Mouse (Mus musculus): ENCODE results near the gene Atg2a.

DNA sequence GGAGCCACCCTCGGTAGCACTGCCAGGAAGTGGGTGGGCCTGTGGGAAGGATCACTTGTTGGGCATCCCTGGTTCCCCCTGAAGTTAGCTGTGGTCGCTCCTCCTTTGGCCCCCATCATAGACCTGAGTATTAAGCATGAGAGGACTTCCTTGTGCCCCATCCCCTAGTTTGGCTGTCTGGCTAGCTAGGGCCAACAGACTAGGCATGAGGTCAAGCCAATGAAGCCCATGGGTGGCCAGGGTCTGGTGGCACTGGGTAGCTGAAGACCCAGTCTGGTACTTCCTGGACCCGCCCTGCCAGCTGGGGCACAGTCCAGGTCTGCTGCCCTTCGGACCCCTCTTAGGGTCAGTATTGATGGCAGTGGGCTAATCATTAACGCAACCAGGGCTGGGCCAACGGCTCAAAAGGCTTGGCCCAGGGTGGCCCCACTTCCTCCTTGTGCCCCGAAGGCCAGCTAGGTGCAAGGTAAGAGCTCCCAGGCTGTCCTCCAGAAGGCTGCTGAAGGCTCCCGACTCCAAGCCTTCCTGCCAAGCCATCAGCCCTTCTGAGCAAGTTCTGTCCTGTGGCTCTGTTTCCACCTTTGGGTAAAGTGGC, 21.5 kb downstream of the Atg2a start:
- TF ChIP-seq POLR2A (IDR thresholded peaks at IDR 0.05; ENCODE audit: extremely low read depth, insufficient read depth, low read length), result peak; percentile 94
- no peak for TF ChIP-seq CTCF (IDR thresholded peaks at IDR 0.05; ENCODE audit: low read depth, low read length)

All from liver, adult 2 months (tissue).